Mouse (Mus musculus): Measurements from ENCODE around the gene Msh5. TPM values are rescaled to one million over a fixed set of nuclear protein-coding genes. Genes with fewer than 3 reads are reported as not detected.
"Not testable (repeated sequence)": the region's sequence is repeated elsewhere in the genome, so short reads cannot be mapped to it uniquely, and the experiment has no call there.

Msh5 gene
- polyA plus RNA-seq, 1 experiment, result 17.2 TPM

GRCm38 (mm10) chr17:34996411-34997141, 50.0 kb downstream of the Msh5 start:
- Histone ChIP-seq H3K27ac (ENCODE audit: control insufficient read depth, insufficient read depth, low read depth, low read length, poor library complexity) (peak overlapping the region; percentile 64), H3K4me1 (ENCODE audit: control insufficient read depth, insufficient read depth, low read length) (peaks cover 2% of the 10 kb centered on the region), H3K4me3 (replicated peaks; ENCODE audit: control insufficient read depth, low read depth, low read length) (peak overlapping the region; percentile 64)
- TF ChIP-seq CTCF (IDR thresholded peaks at IDR 0.05; ENCODE audit: control insufficient read depth, insufficient read depth, low read length) (no peak), POLR2A (IDR thresholded peaks at IDR 0.05; ENCODE audit: borderline replicate concordance, control insufficient read depth, low read depth, low read length) (no peak; the same call in 1 of the 2 replicates)
- 66% methylated on average over 12 of the region's 14 CpGs for WGBS

- peak overlapping the region; percentile 53; the same call in 1 of the 2 replicates for H3K27ac ChIP-seq (ENCODE audit: control insufficient read depth, insufficient read depth, low read depth, low read length, poor library complexity)
- WGBS, result 65% methylated on average over 4 of the region's 4 CpGs
- H3K4me1 ChIP-seq (ENCODE audit: control insufficient read depth, insufficient read depth, low read length); H3K4me3 ChIP-seq (replicated peaks; ENCODE audit: control insufficient read depth, low read depth, low read length): not testable (repeated sequence)
These were observed 50.6 kb downstream of the Msh5 start for GRCm38 (mm10) chr17:34995927-34996326.

GRCm38 (mm10) chr17:34995192-34995591, 51.4 kb downstream of the Msh5 start:
- H3K4me3 ChIP-seq (replicated peaks; ENCODE audit: control insufficient read depth, low read depth, low read length); H3K4me1 ChIP-seq (ENCODE audit: control insufficient read depth, insufficient read depth, low read length); H3K27ac ChIP-seq (ENCODE audit: control insufficient read depth, insufficient read depth, low read depth, low read length, poor library complexity): not testable (repeated sequence)
- WGBS, result 70% methylated on average over 4 of the region's 4 CpGs

- TF ChIP-seq POLR2A (IDR thresholded peaks at IDR 0.05; ENCODE audit: borderline replicate concordance, control insufficient read depth, low read depth, low read length), result no peak
- TF ChIP-seq CTCF (IDR thresholded peaks at IDR 0.05; ENCODE audit: control insufficient read depth, insufficient read depth, low read length), result no peak
- Histone ChIP-seq H3K4me3 (replicated peaks; ENCODE audit: control insufficient read depth, low read depth, low read length) (no peak overlapping the region), H3K4me1 (ENCODE audit: control insufficient read depth, insufficient read depth, low read length) (peaks cover 2% of the 10 kb centered on the region), H3K27ac (ENCODE audit: control insufficient read depth, insufficient read depth, low read depth, low read length, poor library complexity) (no peak overlapping the region)
These were observed 51.8 kb downstream of the Msh5 start for GRCm38 (mm10) chr17:34994751-34995150.

GRCm38 (mm10) chr17:34984218-34984617, 62.3 kb downstream of the Msh5 start:
- 73% methylated on average over 2 of the region's 2 CpGs for WGBS
- Histone ChIP-seq H3K4me3 (replicated peaks; ENCODE audit: control insufficient read depth, low read depth, low read length) (no peak overlapping the region), H3K4me1 (ENCODE audit: control insufficient read depth, insufficient read depth, low read length) (peaks cover 2% of the 10 kb centered on the region), H3K27ac (ENCODE audit: control insufficient read depth, insufficient read depth, low read depth, low read length, poor library complexity) (no peak overlapping the region)
- TF ChIP-seq POLR2A (IDR thresholded peaks at IDR 0.05; ENCODE audit: borderline replicate concordance, control insufficient read depth, low read depth, low read length) (no peak), CTCF (IDR thresholded peaks at IDR 0.05; ENCODE audit: control insufficient read depth, insufficient read depth, low read length) (no peak)

GRCm38 (mm10) chr17:34982328-34982727, 64.2 kb downstream of the Msh5 start:
- WGBS, result under 1% methylated on average over 15 of the region's 15 CpGs
- Histone ChIP-seq H3K4me1 (ENCODE audit: control insufficient read depth, insufficient read depth, low read length) (peaks cover 2% of the 10 kb centered on the region), H3K4me3 (replicated peaks; ENCODE audit: control insufficient read depth, low read depth, low read length) (peak overlapping the region; percentile 92), H3K27ac (ENCODE audit: control insufficient read depth, insufficient read depth, low read depth, low read length, poor library complexity) (peak overlapping the region; percentile 95)
- no peak for TF ChIP-seq POLR2A (IDR thresholded peaks at IDR 0.05; ENCODE audit: borderline replicate concordance, control insufficient read depth, low read depth, low read length)
- TF ChIP-seq CTCF (IDR thresholded peaks at IDR 0.05; ENCODE audit: control insufficient read depth, insufficient read depth, low read length), result no peak

- peak within 1 kb of the TSS; percentile 92 for H3K4me3 ChIP-seq (replicated peaks; ENCODE audit: control insufficient read depth, low read depth, low read length)
- peaks cover 2% of the 10 kb centered on the region for H3K4me1 ChIP-seq (ENCODE audit: control insufficient read depth, insufficient read depth, low read length)
- peak; percentile 60; the same call in 1 of the 2 replicates for TF ChIP-seq POLR2A (IDR thresholded peaks at IDR 0.05; ENCODE audit: borderline replicate concordance, control insufficient read depth, low read depth, low read length)
- no peak for TF ChIP-seq CTCF (IDR thresholded peaks at IDR 0.05; ENCODE audit: control insufficient read depth, insufficient read depth, low read length)
- H3K27ac ChIP-seq (ENCODE audit: control insufficient read depth, insufficient read depth, low read depth, low read length, poor library complexity), result peak within 1 kb of the TSS; percentile 95
- WGBS, result under 1% methylated on average over 58 of the region's 58 CpGs
These were observed 64.8 kb downstream of the Msh5 start, which contains the start of gene Lsm2 for GRCm38 (mm10) chr17:34981690-34982180. Gene Lsm2, plus strand, starts transcription at chr17:34981862.

GRCm38 (mm10) chr17:34980655-34981054, 65.9 kb downstream of the Msh5 start:
- H3K4me1 ChIP-seq (ENCODE audit: control insufficient read depth, insufficient read depth, low read length), result peaks cover 2% of the 10 kb centered on the region
- TF ChIP-seq CTCF (IDR thresholded peaks at IDR 0.05; ENCODE audit: control insufficient read depth, insufficient read depth, low read length), result peak; percentile 21; the same call in 1 of the 2 replicates
- TF ChIP-seq POLR2A (IDR thresholded peaks at IDR 0.05; ENCODE audit: borderline replicate concordance, control insufficient read depth, low read depth, low read length), result no peak
- WGBS, result 12% methylated on average over 2 of the region's 2 CpGs
- H3K4me3 ChIP-seq (replicated peaks; ENCODE audit: control insufficient read depth, low read depth, low read length), result no peak overlapping the region
- H3K27ac ChIP-seq (ENCODE audit: control insufficient read depth, insufficient read depth, low read depth, low read length, poor library complexity), result no peak overlapping the region

- Histone ChIP-seq H3K4me3 (replicated peaks; ENCODE audit: control insufficient read depth, low read depth, low read length) (no peak overlapping the region), H3K27ac (ENCODE audit: control insufficient read depth, insufficient read depth, low read depth, low read length, poor library complexity) (no peak overlapping the region), H3K4me1 (ENCODE audit: control insufficient read depth, insufficient read depth, low read length) (peaks cover 2% of the 10 kb centered on the region)
- TF ChIP-seq CTCF (IDR thresholded peaks at IDR 0.05; ENCODE audit: control insufficient read depth, insufficient read depth, low read length) (no peak), POLR2A (IDR thresholded peaks at IDR 0.05; ENCODE audit: borderline replicate concordance, control insufficient read depth, low read depth, low read length) (no peak)
- WGBS, result 82% methylated on average over 4 of the region's 4 CpGs
These were observed 66.9 kb downstream of the Msh5 start for GRCm38 (mm10) chr17:34979631-34980030.

Other genes starting within 250 kb of the Msh5 start
- gene Cyp21a1, start 242.2 kb downstream of the Msh5 start, polyA plus RNA-seq (2011; ENCODE audit: insufficient read depth, insufficient read length, low replicate concordance, missing spikeins), result not detected in 2 replicates
- 44.0 and 63.6 TPM in 2 replicates for gene Stk19, start 209.8 kb downstream of the Msh5 start, polyA plus RNA-seq (2011; ENCODE audit: insufficient read depth, insufficient read length, low replicate concordance, missing spikeins)
- 52.4 and 73.3 TPM in 2 replicates for gene Dxo, start 209.7 kb downstream of the Msh5 start, polyA plus RNA-seq (2011; ENCODE audit: insufficient read depth, insufficient read length, low replicate concordance, missing spikeins)
- 31.0 and 67.7 TPM in 2 replicates for gene Skiv2l, start 196.5 kb downstream of the Msh5 start, polyA plus RNA-seq (2011; ENCODE audit: insufficient read depth, insufficient read length, low replicate concordance, missing spikeins)
- 13.1 and 42.2 TPM in 2 replicates for gene Nelfe, start 196.4 kb downstream of the Msh5 start, polyA plus RNA-seq (2011; ENCODE audit: insufficient read depth, insufficient read length, low replicate concordance, missing spikeins)
- gene Cfb, start 184.2 kb downstream of the Msh5 start, polyA plus RNA-seq (2011; ENCODE audit: insufficient read depth, insufficient read length, low replicate concordance, missing spikeins), result 8.4 and 14.5 TPM in 2 replicates
- gene Zbtb12, start 167.3 kb downstream of the Msh5 start, polyA plus RNA-seq (2011; ENCODE audit: insufficient read depth, insufficient read length, low replicate concordance, missing spikeins), result 2.8 and 5.7 TPM in 2 replicates
- gene Gm20547, start 164.7 kb downstream of the Msh5 start, polyA plus RNA-seq (2011; ENCODE audit: insufficient read depth, insufficient read length, low replicate concordance, missing spikeins), result 2.0 TPM in 1 of 2 replicates, not detected in the other
- 3.7 and 5.9 TPM in 2 replicates for gene C2, start 148.5 kb downstream of the Msh5 start, polyA plus RNA-seq (2011; ENCODE audit: insufficient read depth, insufficient read length, low replicate concordance, missing spikeins)
- 60.6 and 104 TPM in 2 replicates for gene Ehmt2, start 148.3 kb downstream of the Msh5 start, polyA plus RNA-seq (2011; ENCODE audit: insufficient read depth, insufficient read length, low replicate concordance, missing spikeins)
- gene Slc44a4, start 132.3 kb downstream of the Msh5 start, polyA plus RNA-seq (2011; ENCODE audit: insufficient read depth, insufficient read length, low replicate concordance, missing spikeins), result 1.3 TPM in 1 of 2 replicates, not detected in the other
- 18.1 and 33.6 TPM in 2 replicates for gene Neu1, start 115.5 kb downstream of the Msh5 start, polyA plus RNA-seq (2011; ENCODE audit: insufficient read depth, insufficient read length, low replicate concordance, missing spikeins)
- 1.3 and 5.5 TPM in 2 replicates for gene Hspa1b, start 87.5 kb downstream of the Msh5 start, polyA plus RNA-seq (2011; ENCODE audit: insufficient read depth, insufficient read length, low replicate concordance, missing spikeins)
- not detected in 2 replicates for gene Gm20481, start 76.8 kb downstream of the Msh5 start, polyA plus RNA-seq (2011; ENCODE audit: insufficient read depth, insufficient read length, low replicate concordance, missing spikeins)
- 1.9 TPM in 1 of 2 replicates, not detected in the other for gene Hspa1a, start 74.6 kb downstream of the Msh5 start, polyA plus RNA-seq (2011; ENCODE audit: insufficient read depth, insufficient read length, low replicate concordance, missing spikeins)
- gene Hspa1l, start 74.0 kb downstream of the Msh5 start, polyA plus RNA-seq (2011; ENCODE audit: insufficient read depth, insufficient read length, low replicate concordance, missing spikeins), result not detected in 2 replicates
- gene Lsm2, start 64.9 kb downstream of the Msh5 start, polyA plus RNA-seq (2011; ENCODE audit: insufficient read depth, insufficient read length, low replicate concordance, missing spikeins), result 70.0 and 84.5 TPM in 2 replicates
- 117 and 158 TPM in 2 replicates for gene Vars, start 45.8 kb downstream of the Msh5 start, polyA plus RNA-seq (2011; ENCODE audit: insufficient read depth, insufficient read length, low replicate concordance, missing spikeins)
- gene Vwa7, start 30.2 kb downstream of the Msh5 start, polyA plus RNA-seq (2011; ENCODE audit: insufficient read depth, insufficient read length, low replicate concordance, missing spikeins), result 0.77 and 1.2 TPM in 2 replicates
- gene Sapcd1, start 18.7 kb downstream of the Msh5 start, polyA plus RNA-seq (2011; ENCODE audit: insufficient read depth, insufficient read length, low replicate concordance, missing spikeins), result 18.9 and 31.7 TPM in 2 replicates
- gene Clic1, start 3.2 kb upstream of the Msh5 start, polyA plus RNA-seq (2011; ENCODE audit: insufficient read depth, insufficient read length, low replicate concordance, missing spikeins), result 76.2 and 141 TPM in 2 replicates
- 12.5 and 15.2 TPM in 2 replicates for gene Ddah2, start 12.3 kb upstream of the Msh5 start, polyA plus RNA-seq (2011; ENCODE audit: insufficient read depth, insufficient read length, low replicate concordance, missing spikeins)
- gene Ly6g6c, start 18.6 kb upstream of the Msh5 start, polyA plus RNA-seq (2011; ENCODE audit: insufficient read depth, insufficient read length, low replicate concordance, missing spikeins), result 1.6 and 1.7 TPM in 2 replicates
- 16.5 and 35.6 TPM in 2 replicates for gene Mpig6b, start 19.4 kb upstream of the Msh5 start, polyA plus RNA-seq (2011; ENCODE audit: insufficient read depth, insufficient read length, low replicate concordance, missing spikeins)
- 1.3 TPM in 1 of 2 replicates, not detected in the other for gene Ly6g6e, start 30.2 kb upstream of the Msh5 start, polyA plus RNA-seq (2011; ENCODE audit: insufficient read depth, insufficient read length, low replicate concordance, missing spikeins)
- gene Ly6g6d, start 31.3 kb upstream of the Msh5 start, polyA plus RNA-seq (2011; ENCODE audit: insufficient read depth, insufficient read length, low replicate concordance, missing spikeins), result 9.2 and 26.2 TPM in 2 replicates
- 14.3 and 53.1 TPM in 2 replicates for gene Ly6g6f, start 38.9 kb upstream of the Msh5 start, polyA plus RNA-seq (2011; ENCODE audit: insufficient read depth, insufficient read length, low replicate concordance, missing spikeins)
- gene Abhd16a, start 42.5 kb upstream of the Msh5 start, polyA plus RNA-seq (2011; ENCODE audit: insufficient read depth, insufficient read length, low replicate concordance, missing spikeins), result 48.7 and 73.1 TPM in 2 replicates
- gene Ly6g5c, start 61.5 kb upstream of the Msh5 start, polyA plus RNA-seq (2011; ENCODE audit: insufficient read depth, insufficient read length, low replicate concordance, missing spikeins), result not detected in 2 replicates
- gene Ly6g5b, start 68.7 kb upstream of the Msh5 start, polyA plus RNA-seq (2011; ENCODE audit: insufficient read depth, insufficient read length, low replicate concordance, missing spikeins), result 3.4 and 4.7 TPM in 2 replicates
- gene Gpank1, start 74.7 kb upstream of the Msh5 start, polyA plus RNA-seq (2011; ENCODE audit: insufficient read depth, insufficient read length, low replicate concordance, missing spikeins), result 29.8 and 39.0 TPM in 2 replicates
- 155 and 166 TPM in 2 replicates for gene Csnk2b, start 75.3 kb upstream of the Msh5 start, polyA plus RNA-seq (2011; ENCODE audit: insufficient read depth, insufficient read length, low replicate concordance, missing spikeins)
- gene D17H6S53E, start 79.6 kb upstream of the Msh5 start, polyA plus RNA-seq (2011; ENCODE audit: insufficient read depth, insufficient read length, low replicate concordance, missing spikeins), result 6.8 and 20.2 TPM in 2 replicates
- 6.0 TPM in 1 of 2 replicates, not detected in the other for gene Apom, start 85.3 kb upstream of the Msh5 start, polyA plus RNA-seq (2011; ENCODE audit: insufficient read depth, insufficient read length, low replicate concordance, missing spikeins)
- 104 and 195 TPM in 2 replicates for gene Bag6, start 88.4 kb upstream of the Msh5 start, polyA plus RNA-seq (2011; ENCODE audit: insufficient read depth, insufficient read length, low replicate concordance, missing spikeins)
- gene Prrc2a, start 118.2 kb upstream of the Msh5 start, polyA plus RNA-seq (2011; ENCODE audit: insufficient read depth, insufficient read length, low replicate concordance, missing spikeins), result 208 and 214 TPM in 2 replicates
- gene Aif1, start 129.3 kb upstream of the Msh5 start, polyA plus RNA-seq (2011; ENCODE audit: insufficient read depth, insufficient read length, low replicate concordance, missing spikeins), result 48.9 and 51.7 TPM in 2 replicates
- gene Lst1, start 141.7 kb upstream of the Msh5 start, polyA plus RNA-seq (2011; ENCODE audit: insufficient read depth, insufficient read length, low replicate concordance, missing spikeins), result 50.4 and 139 TPM in 2 replicates
- gene Ltb, start 147.7 kb upstream of the Msh5 start, polyA plus RNA-seq (2011; ENCODE audit: insufficient read depth, insufficient read length, low replicate concordance, missing spikeins), result 38.6 and 66.2 TPM in 2 replicates
- 3.2 and 7.4 TPM in 2 replicates for gene Tnf, start 155.3 kb upstream of the Msh5 start, polyA plus RNA-seq (2011; ENCODE audit: insufficient read depth, insufficient read length, low replicate concordance, missing spikeins)
- gene Lta, start 158.6 kb upstream of the Msh5 start, polyA plus RNA-seq (2011; ENCODE audit: insufficient read depth, insufficient read length, low replicate concordance, missing spikeins), result 3.5 and 4.4 TPM in 2 replicates
- not detected in 2 replicates for gene Gm16181, start 174.1 kb upstream of the Msh5 start, polyA plus RNA-seq (2011; ENCODE audit: insufficient read depth, insufficient read length, low replicate concordance, missing spikeins)
- gene Atp6v1g2, start 186.9 kb upstream of the Msh5 start, polyA plus RNA-seq (2011; ENCODE audit: insufficient read depth, insufficient read length, low replicate concordance, missing spikeins), result 4.1 and 9.9 TPM in 2 replicates
- 9.9 and 24.9 TPM in 2 replicates for gene Nfkbil1, start 189.0 kb upstream of the Msh5 start, polyA plus RNA-seq (2011; ENCODE audit: insufficient read depth, insufficient read length, low replicate concordance, missing spikeins)
- 275 and 374 TPM in 2 replicates for gene Ddx39b, start 195.0 kb upstream of the Msh5 start, polyA plus RNA-seq (2011; ENCODE audit: insufficient read depth, insufficient read length, low replicate concordance, missing spikeins)
- 399 and 727 TPM in 2 replicates for gene H2-D1, start 216.0 kb upstream of the Msh5 start, polyA plus RNA-seq (2011; ENCODE audit: insufficient read depth, insufficient read length, low replicate concordance, missing spikeins)

Data from bone marrow, adult 2 months (tissue).